Mouse (Mus musculus) heart, embryonic 12.5 days (tissue): Measurements from ENCODE around the gene Igsf10. TPM values are rescaled to one million over a fixed set of nuclear protein-coding genes. Genes with fewer than 3 reads are reported as not detected.
A peak's percentile ranks its signal among the peaks of the same experiment; 100 is the strongest.
"Not testable (repeated sequence)": the region's sequence is repeated elsewhere in the genome, so short reads cannot be mapped to it uniquely, and the experiment has no call there.

ENCODE experiments used
- ATAC-seq: fragments of 200-750 bp; cut with Nextera tagmentation; 2 replicates; pipeline ENCODE4 v1.8.0; 2017; ENCODE audit warnings: moderate TSS enrichment, moderate library complexity; ENCODE audit not compliant: insufficient number of reproducible peaks, low FRiP score
- H3K27ac ChIP-seq: fragments of 300-500 bp; sonication (generic); 2 replicates; pipeline ENCODE4 v1.5.1; 2016; ENCODE audit warnings: mild to moderate bottlenecking, moderate library complexity; ENCODE audit not compliant: poor library complexity, severe bottlenecking
- H3K27me3 ChIP-seq: fragments of 300-500 bp; sonication (generic); replicated peaks from 2 replicates; pipeline ENCODE4 v1.6.1; 2016; ENCODE audit warnings: mild to moderate bottlenecking, moderate library complexity
- H3K36me3 ChIP-seq: fragments of 300-500 bp; sonication (generic); 2 replicates; pipeline ENCODE4 v1.6.1; 2016; ENCODE audit warnings: mild to moderate bottlenecking, moderate library complexity
- H3K4me1 ChIP-seq: fragments of 300-500 bp; sonication (generic); replicated peaks from 2 replicates; pipeline ENCODE4 v1.6.1; 2016; ENCODE audit warnings: mild to moderate bottlenecking
- H3K4me2 ChIP-seq: fragments of 300-500 bp; sonication (generic); 2 replicates; pipeline ENCODE4 v1.6.1; 2016; ENCODE audit warnings: mild to moderate bottlenecking, moderate library complexity
- H3K4me3 ChIP-seq: fragments of 300-500 bp; sonication (generic); 2 replicates; pipeline ENCODE4 v1.5.1; 2016; ENCODE audit warnings: mild to moderate bottlenecking
- H3K9ac ChIP-seq: fragments of 300-500 bp; sonication (generic); 2 replicates; pipeline ENCODE4 v1.6.1; 2016; ENCODE audit warnings: mild to moderate bottlenecking, moderate library complexity
- H3K9me3 ChIP-seq: fragments of 300-500 bp; sonication (generic); replicated peaks from 2 replicates; pipeline ENCODE4 v1.6.1; 2016; ENCODE audit warnings: mild to moderate bottlenecking, moderate library complexity
- WGBS: fragments of 180-500 bp; shearing (Covaris S2); methylation state at CpG from one replicate; pipeline ENCODE4 v1.1.7; 2016; 5-methylcytosine and 5-hydroxymethylcytosine counted together
- polyA plus RNA-seq: library from polyadenylated mRNA; unstranded; fragments of >200 nt; fragmentation: Nextera tagmentation; extraction: Ambion mirVana; gene quantifications from 2 replicates; pipeline ENCODE4 v1.2.1, GENCODE M21; 2016

The Igsf10 gene
- 2.1 and 2.4 TPM in 2 replicates for polyA plus RNA-seq

- Histone ChIP-seq H3K9ac (peak within 1 kb of the TSS; percentile 79), H3K4me3 (peak within 1 kb of the TSS; percentile 91), H3K27me3 (no peaks in the 10 kb centered on the region), H3K27ac (peak within 1 kb of the TSS; percentile 58), H3K4me1 (no peaks in the 10 kb centered on the region), H3K4me2 (peak within 1 kb of the TSS; percentile 75), H3K36me3 (no peaks in the 10 kb centered on the region), H3K9me3 (no peaks in the 10 kb centered on the region)
- peak; percentile 89 for ATAC-seq
- WGBS: 4% methylated on average over 22 of the region's 23 CpGs
Observed at GRCm38 (mm10) chr3:59344065-59344905, at the start of gene Igsf10. Igsf10 (minus strand) TSS chr3:59344394.

- WGBS: 58% methylated on average over 1 of the region's 1 CpGs
- Histone ChIP-seq H3K9ac (no peak overlapping the region), H3K36me3 (no peaks in the 10 kb centered on the region), H3K27ac (no peak overlapping the region), H3K4me2 (no peak overlapping the region), H3K4me1 (no peaks in the 10 kb centered on the region), H3K4me3 (no peak overlapping the region), H3K9me3 (no peaks in the 10 kb centered on the region), H3K27me3 (no peaks in the 10 kb centered on the region)
- ATAC-seq: no peak
Observed at GRCm38 (mm10) chr3:59385553-59385952, 41.4 kb upstream of the Igsf10 start.

GRCm38 (mm10) chr3:59385000-59385399, 40.8 kb upstream of the Igsf10 start:
- no peak overlapping the region for H3K4me3 ChIP-seq
- WGBS: 73% methylated on average over 3 of the region's 3 CpGs
- H3K27ac ChIP-seq: no peak overlapping the region
- no peak for ATAC-seq
- H3K9ac ChIP-seq: no peak overlapping the region
- no peaks in the 10 kb centered on the region for H3K4me1 ChIP-seq
- H3K27me3 ChIP-seq: no peaks in the 10 kb centered on the region
- H3K9me3 ChIP-seq: no peaks in the 10 kb centered on the region
- H3K4me2 ChIP-seq: no peak overlapping the region
- no peaks in the 10 kb centered on the region for H3K36me3 ChIP-seq

DNA sequence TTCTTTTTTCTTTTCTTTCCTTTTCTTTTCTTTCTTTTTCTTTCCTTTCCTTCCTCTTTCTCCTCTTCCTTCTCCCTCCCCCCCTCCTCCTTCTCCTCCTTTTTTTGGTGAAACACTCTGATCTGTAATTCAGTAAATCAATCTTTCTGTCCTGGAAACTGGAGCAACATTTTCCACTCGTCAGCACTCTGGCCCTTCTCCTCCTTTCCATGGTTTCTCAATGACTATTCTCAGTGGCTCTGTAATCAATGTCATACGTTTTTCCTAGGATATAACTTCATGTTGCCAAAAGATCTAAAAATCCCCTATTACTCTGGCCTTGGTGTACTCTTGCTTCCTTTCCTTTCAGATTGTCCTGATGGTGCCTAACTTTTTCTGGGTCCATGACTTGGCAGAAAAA, 40.1 kb upstream of the Igsf10 start:
- Histone ChIP-seq H3K4me2 (no peak overlapping the region), H3K27me3 (no peaks in the 10 kb centered on the region), H3K9ac (no peak overlapping the region), H3K4me1 (no peaks in the 10 kb centered on the region), H3K36me3 (no peaks in the 10 kb centered on the region), H3K9me3 (no peaks in the 10 kb centered on the region), H3K27ac (no peak overlapping the region), H3K4me3 (no peak overlapping the region)
- no peak for ATAC-seq
- WGBS: 55% methylated on average over 2 of the region's 2 CpGs

DNA sequence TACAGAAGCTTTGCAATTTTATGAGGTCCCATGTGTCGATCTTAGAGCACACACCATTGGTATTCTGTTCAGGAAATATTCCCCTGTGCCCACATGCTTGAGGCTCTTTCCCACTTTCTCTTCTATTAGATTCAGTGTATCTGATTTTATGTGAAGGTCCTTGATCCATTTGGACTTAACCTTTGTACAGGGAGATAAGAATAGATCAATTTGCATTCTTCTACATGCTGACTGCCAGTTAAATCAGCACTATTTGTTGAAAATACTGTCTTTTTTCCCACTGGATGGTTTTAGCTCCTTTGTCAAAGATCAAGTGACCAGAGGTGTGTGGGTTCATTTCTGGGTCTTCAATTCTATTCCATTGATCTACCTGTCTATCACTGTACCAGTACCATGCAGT, 34.6 kb upstream of the Igsf10 start:
- 74% methylated on average over 1 of the region's 1 CpGs for WGBS
- H3K27ac ChIP-seq, H3K4me1 ChIP-seq: not testable (repeated sequence)

DNA sequence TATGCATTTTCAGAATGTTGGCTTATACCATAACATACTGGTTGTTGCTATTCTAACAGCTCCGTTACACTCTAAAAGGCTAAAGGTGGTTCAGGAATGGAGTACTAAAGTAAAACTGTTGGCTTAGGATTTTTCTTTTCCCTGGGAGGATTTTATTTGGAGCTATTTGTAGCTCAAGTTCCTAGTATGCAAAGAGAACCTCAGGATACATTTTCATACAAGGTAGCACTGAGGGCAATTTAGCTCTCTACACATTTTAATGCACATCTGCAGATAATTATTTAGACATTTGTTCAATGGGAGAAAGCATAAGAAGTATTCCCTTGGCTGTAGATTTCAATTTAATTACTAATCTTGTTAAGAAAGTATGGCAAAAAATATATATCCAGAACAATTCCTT, 17.7 kb upstream of the Igsf10 start:
- no peak for ATAC-seq
- no peaks in the 10 kb centered on the region for H3K9me3 ChIP-seq
- no peaks in the 10 kb centered on the region for H3K27me3 ChIP-seq
- H3K4me1 ChIP-seq: no peaks in the 10 kb centered on the region
- H3K27ac ChIP-seq: no peak overlapping the region
- H3K9ac ChIP-seq: no peak overlapping the region
- no peak overlapping the region for H3K4me3 ChIP-seq
- no peaks in the 10 kb centered on the region for H3K36me3 ChIP-seq
- 89% methylated on average over 1 of the region's 1 CpGs for WGBS
- H3K4me2 ChIP-seq: no peak overlapping the region

More for the DNA sequence above, 34.6 kb upstream of the Igsf10 start:
- not testable (repeated sequence) for H3K4me2 ChIP-seq, H3K9ac ChIP-seq, H3K4me3 ChIP-seq, H3K9me3 ChIP-seq, H3K36me3 ChIP-seq, H3K27me3 ChIP-seq, ATAC-seq

GRCm38 (mm10) chr3:59360102-59360501, 15.9 kb upstream of the Igsf10 start:
- Histone ChIP-seq H3K4me3 (no peak overlapping the region), H3K27ac (no peak overlapping the region), H3K27me3 (no peaks in the 10 kb centered on the region), H3K9me3 (no peaks in the 10 kb centered on the region), H3K9ac (no peak overlapping the region), H3K4me1 (no peaks in the 10 kb centered on the region), H3K36me3 (no peaks in the 10 kb centered on the region), H3K4me2 (no peak overlapping the region)
- ATAC-seq: no peak

GRCm38 (mm10) chr3:59354156-59354555, 10.0 kb upstream of the Igsf10 start:
- 82% methylated on average over 3 of the region's 3 CpGs for WGBS
- H3K4me3 ChIP-seq: no peak overlapping the region
- H3K4me1 ChIP-seq: no peaks in the 10 kb centered on the region
- H3K9me3 ChIP-seq: no peaks in the 10 kb centered on the region
- no peaks in the 10 kb centered on the region for H3K27me3 ChIP-seq
- no peak for ATAC-seq
- H3K27ac ChIP-seq: no peak overlapping the region
- no peaks in the 10 kb centered on the region for H3K36me3 ChIP-seq
- H3K9ac ChIP-seq: no peak overlapping the region
- no peak overlapping the region for H3K4me2 ChIP-seq

GRCm38 (mm10) chr3:59351768-59352167, 7.6 kb upstream of the Igsf10 start:
- H3K27ac ChIP-seq: no peak overlapping the region
- no peaks in the 10 kb centered on the region for H3K4me1 ChIP-seq
- H3K4me2 ChIP-seq: no peak overlapping the region
- no peaks in the 10 kb centered on the region for H3K9me3 ChIP-seq
- no peaks in the 10 kb centered on the region for H3K27me3 ChIP-seq
- no peaks in the 10 kb centered on the region for H3K36me3 ChIP-seq
- no peak for ATAC-seq
- H3K4me3 ChIP-seq: no peak overlapping the region
- H3K9ac ChIP-seq: no peak overlapping the region

GRCm38 (mm10) chr3:59343026-59343425, 1.2 kb downstream of the Igsf10 start:
- Histone ChIP-seq H3K4me2 (peak overlapping the region; percentile 75), H3K9ac (no peak overlapping the region), H3K9me3 (no peaks in the 10 kb centered on the region), H3K4me1 (no peaks in the 10 kb centered on the region), H3K27ac (no peak overlapping the region), H3K27me3 (no peaks in the 10 kb centered on the region), H3K4me3 (no peak overlapping the region), H3K36me3 (no peaks in the 10 kb centered on the region)
- ATAC-seq: no peak
- WGBS: 61% methylated on average over 4 of the region's 4 CpGs

DNA sequence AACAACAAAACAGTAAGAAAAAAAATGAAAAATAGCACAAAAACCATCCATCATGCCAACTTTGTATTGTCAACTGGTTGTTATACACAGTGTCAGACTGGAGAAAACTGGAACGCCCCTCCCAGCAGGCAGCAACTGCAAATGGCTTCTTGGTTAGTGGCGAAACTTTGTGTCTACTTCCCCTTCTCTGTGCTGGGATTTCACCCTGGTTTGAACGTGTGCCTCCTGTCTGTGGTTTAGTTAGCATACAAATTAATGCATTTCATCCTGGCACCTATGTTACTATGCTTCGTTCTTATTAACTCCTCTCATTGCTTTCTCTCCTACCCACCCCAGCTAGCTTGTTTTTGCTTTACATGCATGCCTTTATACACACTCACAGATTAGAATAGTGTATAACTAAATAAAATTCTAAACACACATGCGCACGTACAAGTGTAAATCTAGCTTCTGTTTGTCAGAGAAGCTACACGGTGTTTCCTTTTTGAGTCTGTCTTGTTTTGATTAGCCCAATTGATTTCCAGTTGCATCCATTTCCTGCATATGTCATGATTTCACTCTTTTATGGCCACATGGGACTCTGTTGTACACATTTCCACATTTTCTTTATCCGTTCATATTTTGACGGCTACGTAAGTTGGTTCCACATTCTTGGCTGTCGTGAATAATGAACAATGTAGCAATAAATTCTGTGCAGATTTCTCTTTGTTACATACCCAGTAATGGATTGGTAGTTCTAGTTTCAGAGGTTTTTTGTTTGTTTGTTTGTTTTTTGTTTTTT, 2.4 kb downstream of the Igsf10 start:
- Histone ChIP-seq H3K27me3 (no peaks in the 10 kb centered on the region), H3K4me1 (no peaks in the 10 kb centered on the region), H3K27ac (no peak overlapping the region), H3K9ac (no peak overlapping the region), H3K4me3 (no peak overlapping the region), H3K4me2 (no peak overlapping the region), H3K36me3 (no peaks in the 10 kb centered on the region), H3K9me3 (no peaks in the 10 kb centered on the region)
- no peak for ATAC-seq
- WGBS: 83% methylated on average over 11 of the region's 11 CpGs
